Mouse (Mus musculus): ENCODE measurements around the gene Gm3336.
A peak's percentile ranks its signal among the peaks of the same experiment; 100 is the strongest.

Gm3336 gene

DNA sequence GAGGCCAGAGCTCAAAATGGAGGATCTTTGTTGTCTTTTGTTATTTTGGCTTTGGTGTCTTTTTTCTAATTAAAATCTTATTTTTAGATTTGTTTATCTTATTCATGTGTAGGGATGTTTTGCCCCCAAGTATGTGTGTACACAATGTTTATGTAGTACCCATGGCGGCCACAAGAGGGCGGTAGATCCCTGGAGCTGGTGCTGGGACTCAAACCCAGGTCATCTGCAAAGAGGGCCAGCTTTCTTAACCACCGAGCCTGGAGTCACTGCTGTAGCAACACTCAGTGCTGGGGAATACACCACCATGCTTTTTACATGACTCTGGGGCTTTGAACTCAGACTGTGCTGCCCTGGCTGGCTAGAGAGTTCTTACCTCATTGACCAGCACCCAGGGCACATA is 45.0 kb downstream of the Gm3336 start:
- DNase-seq (ENCODE audit: low spot score in 2 of 2) = no peak

DNA sequence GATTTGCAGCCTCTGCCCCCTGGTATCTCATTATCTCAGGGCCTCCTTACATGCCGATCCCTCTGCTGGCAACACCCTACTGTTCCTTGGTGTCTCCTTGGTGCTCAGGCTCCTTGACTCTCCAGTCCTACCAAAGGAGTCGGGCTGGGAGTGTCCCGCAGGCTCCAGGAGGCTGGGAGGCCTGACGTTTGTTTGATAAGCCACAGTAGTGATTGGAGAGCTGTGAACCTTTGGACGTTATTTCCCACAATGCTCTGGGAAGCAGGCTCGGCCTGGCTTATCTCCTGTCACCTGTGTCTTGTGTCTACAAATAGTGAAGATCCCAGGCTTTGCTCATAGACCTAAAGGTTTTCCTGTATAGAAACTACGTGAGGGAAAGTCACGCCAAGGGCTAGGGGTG is 45.7 kb downstream of the Gm3336 start:
- no peak for DNase-seq (ENCODE audit: low spot score in 2 of 2)

DNA sequence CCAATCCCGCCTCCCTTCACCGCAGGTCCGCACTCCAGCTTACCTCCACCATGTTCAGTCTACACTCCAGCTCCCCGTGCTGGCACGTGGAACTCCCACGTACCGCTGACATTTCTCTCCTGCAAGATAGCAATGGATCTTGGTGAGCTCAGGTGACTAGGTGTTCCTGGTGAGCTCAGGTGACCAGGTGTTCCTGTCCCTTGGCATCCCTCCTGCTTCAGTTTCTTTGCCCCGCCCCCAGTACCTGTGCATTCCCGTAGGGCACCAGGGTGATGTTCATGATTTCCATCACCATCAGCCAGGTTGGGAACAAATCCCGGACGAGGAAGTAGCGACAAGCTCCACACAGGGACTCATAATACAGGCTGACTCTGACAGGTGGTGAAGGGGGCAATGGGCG is 46.3 kb downstream of the Gm3336 start:
- no peak for DNase-seq (ENCODE audit: low spot score in 2 of 2)

DNA sequence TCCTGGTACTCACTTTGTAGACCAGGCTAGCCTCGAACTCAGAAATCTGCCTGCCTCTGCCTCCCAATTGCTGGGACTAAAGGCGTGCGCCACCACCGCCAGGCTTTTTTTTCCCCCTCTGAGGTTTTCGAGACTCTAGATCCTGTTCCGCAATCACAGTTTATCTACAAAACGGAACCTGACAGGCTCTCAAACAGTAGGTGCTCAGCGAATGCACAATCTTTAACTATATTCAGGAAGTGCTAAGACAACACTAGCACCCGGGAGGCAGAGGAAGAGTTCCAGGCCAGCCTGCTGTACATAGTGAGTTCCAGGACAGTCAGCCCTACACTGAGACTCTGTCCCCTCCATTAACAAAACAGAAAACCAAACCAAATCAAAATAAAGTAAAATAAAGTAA is 47.0 kb downstream of the Gm3336 start:
- DNase-seq (ENCODE audit: low spot score in 2 of 2) = no peak

DNA sequence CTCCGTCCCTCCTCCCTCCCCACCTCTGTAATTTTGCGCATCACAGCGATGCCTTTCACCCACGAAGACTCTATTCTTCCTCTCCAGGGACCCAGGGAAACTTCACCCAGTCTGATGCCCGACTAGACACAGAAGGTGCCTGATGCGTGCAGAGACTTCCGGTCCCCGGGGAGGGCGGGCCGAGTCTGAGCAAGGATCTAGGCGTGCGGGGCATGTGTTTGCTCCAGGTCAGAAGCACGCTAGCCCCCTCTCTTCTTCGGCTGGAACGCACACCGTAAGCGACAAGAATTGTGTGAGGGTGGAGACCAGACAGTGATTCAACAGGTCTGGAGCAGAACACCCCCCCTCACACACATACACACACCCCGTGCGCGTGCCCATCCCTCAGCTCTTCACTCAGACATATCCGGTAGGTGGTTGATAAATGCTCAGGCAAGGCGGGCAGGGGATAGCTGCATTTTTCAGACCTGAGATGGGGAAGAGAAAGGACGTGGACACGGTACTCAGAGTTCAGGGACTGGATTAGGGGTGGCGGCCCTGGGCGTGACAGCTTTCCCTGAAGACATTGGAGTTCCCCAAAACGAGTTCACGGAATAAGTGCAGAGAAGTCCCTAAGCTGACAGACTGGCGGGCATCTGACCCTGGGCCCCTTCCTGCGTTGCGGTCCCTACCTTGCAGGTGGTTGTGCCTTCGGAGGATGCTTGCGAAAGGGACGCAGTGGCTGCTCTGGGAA is 47.7 kb downstream of the Gm3336 start:
- DNase-seq (ENCODE audit: low spot score in 2 of 2) = no peak

DNA sequence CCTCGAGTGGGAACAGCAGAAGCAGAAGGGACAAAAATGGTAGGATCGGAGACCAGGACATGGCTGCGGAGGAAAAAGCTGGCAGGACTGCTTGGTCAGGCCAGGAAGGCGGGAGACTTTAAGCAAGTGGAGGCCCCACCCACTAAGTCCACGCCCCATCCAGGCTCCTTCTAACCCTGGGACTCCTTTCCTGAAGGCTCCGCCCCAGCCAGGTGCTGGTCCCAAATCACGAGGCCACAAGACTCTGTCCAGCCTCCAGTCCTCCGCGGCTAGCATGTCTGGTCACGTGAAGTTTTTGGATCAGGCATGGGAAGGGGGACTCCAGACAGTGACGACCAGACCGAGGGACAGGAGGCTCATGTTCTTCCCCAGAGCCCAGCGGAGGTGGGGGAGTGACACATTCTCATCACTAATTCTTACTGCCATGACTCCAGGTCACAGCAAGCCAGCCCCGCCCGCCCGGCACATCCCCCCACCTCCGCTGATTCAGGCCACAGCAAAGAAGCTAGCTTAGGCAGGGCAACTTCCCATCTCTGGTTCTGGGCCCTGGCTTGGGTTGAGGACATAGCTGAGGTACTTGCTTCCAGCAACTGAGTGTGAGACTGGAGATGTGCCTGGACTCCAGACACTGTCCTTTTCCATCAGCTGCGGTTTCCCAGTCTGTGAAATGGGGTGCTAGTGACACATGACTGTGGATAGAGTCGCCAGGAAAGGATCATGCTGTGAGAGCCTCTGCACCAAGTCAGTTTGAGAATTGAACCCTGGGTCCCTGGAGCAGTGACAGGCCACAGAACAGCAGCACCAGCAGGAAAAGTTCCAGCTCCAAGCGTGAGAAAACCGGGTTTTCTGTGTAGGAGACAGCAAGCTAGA is 48.5 kb downstream of the Gm3336 start:
- no peak for DNase-seq (ENCODE audit: low spot score in 2 of 2)

DNA sequence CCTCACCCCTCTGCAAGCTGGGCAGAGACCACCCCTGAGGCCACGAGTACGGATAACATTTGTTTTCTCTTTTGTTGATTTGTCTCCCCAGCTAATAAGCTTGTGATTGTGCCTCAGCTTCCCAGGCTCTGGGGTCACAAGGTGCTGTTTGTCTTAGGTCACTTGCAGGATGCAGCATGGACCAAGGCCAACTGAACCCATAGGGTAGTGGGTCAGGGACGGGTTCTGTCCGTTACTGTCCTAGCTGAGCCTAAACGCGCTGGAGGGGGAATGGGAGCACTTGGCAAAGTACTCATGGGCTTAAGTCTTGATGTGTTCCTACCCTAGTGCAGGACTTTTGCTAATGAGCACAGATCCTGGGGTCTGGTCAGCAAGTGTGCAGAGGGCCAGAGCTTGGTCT is 49.2 kb downstream of the Gm3336 start:
- DNase-seq (ENCODE audit: low spot score in 2 of 2) = no peak

DNA sequence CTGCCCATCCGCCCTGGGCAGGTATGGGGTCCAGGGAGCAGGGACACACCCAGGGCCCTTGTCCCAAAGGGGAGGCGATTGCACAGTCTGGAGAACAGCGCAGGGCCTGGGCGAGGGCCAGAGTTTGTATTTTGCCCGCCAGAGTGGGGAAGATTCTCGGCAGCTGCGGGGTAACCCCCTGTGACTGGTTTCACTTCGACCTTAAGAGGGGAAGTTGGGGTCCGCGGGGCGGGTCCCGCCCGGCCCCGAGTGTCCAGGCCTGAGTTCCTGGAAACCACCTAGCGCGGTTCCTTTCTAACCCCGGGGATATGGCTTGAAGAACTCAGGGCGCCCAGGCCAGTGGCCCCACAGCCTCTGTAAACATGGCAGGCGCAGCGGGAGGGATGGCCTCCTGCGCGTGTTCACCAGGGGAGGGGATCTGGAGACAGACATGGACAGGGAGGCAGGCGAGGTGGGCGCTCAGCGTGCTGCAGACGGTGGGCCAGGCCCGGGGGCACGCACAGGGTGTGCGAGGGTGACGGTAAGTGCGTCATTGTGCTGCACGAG is 50.0 kb downstream of the Gm3336 start:
- DNase-seq (ENCODE audit: low spot score in 2 of 2) = no peak

DNA sequence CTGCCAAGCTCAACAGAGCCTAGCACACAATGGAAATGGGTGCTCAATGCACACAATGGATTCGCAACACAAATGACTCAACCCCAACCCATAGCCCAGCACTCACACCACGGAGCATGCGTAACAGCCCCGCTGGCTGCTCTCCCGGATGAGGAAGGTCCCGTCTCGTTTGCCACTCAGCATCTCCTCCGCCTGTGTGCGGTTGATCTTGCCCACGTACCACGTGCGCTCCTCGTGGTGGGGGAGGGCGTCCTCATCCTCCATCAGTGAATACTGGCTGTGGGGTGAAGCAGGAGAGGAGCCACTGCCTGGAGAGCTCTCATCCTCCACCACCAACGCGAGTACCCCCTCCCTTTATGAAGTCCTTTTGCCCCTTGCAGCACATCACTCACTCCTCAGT is 50.6 kb downstream of the Gm3336 start:
- no peak for DNase-seq (ENCODE audit: low spot score in 2 of 2)

DNA sequence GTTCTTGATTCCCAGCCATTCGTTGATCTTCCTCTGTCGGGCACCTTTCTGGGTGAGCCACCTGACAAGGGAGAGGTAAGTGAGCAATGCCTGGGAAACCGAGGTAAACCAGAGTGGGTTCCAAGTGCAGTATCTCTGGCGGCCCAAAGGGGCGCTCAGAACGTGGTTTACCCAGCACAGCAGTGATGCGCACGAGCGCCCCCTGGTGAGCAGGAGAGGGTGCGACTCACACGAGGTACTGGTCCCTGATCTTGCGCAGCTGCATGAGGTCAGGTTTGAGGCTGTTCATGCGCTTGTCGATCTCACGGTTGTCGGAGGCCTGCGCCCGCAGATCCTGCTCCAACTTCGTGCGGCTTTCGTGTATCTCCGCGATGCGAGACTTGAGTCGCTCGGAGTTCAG is 51.0 kb downstream of the Gm3336 start:
- DNase-seq (ENCODE audit: low spot score in 2 of 2) = peak; percentile 95 to 97

DNA sequence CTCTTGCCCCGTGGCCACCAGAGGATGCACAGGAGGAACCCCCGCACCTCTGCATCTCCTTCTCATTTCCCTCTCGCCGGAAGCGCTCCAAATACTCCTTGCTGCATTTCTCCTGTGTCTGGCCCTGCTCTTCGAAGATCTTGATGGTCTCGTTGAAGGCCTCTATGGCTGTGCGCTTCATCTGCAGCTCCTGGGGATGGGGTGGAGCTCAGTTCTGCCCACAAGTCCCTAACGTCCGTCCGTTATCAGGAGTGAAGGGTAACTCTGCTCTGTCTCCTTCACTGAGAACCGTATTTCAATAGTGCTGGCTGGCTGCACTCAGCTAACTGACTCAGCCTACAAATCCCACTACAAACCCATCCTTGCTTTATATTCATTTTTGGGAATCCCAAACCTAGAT is 51.5 kb downstream of the Gm3336 start:
- DNase-seq (ENCODE audit: low spot score in 2 of 2) = no peak

DNA sequence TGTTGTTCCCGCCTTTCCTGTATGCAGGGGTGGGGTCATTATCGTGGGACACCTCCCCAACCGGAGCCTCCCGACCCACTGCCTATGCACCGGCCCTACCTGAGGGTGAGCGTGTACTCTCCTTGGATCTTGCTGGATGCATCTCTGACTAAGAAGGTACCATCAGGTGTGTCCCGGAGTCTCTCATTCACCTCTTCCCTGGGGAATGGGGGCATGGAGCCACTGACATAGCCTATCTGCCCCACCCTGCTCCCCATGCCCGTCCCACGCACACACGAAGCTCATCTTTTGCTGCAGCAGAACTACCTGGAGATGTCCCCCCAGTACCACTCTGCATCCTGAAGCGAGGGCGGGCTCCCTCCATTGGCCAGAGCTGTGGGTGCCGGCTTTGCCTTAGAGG is 52.4 kb downstream of the Gm3336 start:
- no peak for DNase-seq (ENCODE audit: low spot score in 2 of 2)

DNA sequence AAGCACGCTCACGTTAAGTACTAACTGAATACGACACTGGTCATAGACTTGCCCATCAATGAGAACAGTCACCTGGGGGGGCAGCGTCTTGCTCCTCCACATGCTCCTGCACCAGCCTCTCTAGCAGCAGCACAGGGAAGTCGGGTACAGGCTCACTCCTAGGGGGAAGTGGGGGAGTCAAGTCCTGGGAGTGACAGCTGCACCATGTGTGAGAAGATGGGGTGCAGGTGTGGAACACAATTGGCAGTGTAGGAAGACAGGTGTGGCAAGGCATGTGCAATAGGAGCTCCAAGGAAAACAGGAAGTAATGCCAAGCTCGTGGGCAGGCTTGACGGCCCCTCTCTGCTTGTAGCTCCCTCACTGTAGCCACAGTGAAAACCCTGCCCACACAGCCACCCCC is 52.9 kb downstream of the Gm3336 start:
- DNase-seq (ENCODE audit: low spot score in 2 of 2) = no peak

DNA sequence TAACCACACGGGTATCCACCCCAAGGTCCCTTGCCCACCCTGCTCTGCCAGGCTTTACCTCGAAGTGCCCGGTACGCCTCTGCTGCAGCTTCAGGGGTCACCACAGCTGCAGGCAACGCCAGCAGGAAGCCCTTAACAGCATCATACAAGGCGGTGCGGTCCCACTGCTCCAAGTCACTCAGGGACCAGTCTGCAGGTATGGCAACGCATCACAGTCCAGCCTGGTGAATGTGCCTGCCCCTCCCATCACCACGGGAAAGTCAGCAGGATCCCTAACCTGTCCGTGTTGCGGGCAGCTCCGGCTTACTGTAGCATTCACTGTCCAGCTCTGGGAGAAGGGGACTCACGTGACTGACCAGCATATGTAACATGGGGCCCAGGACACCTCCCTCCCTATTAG is 53.7 kb downstream of the Gm3336 start:
- DNase-seq (ENCODE audit: low spot score in 2 of 2) = no peak
